Mouse (Mus musculus) cerebellum, adult 11 months (tissue): Measurements from ENCODE around the gene Qser1.
A peak's percentile ranks its signal among the peaks of the same experiment; 100 is the strongest.
"Not testable (repeated sequence)": the region's sequence is repeated elsewhere in the genome, so short reads cannot be mapped to it uniquely, and the experiment has no call there.

ENCODE experiments used
- DNase-seq: peaks from one replicate; pipeline ENCODE4 v3.0.0; 2022

Qser1 gene

DNA sequence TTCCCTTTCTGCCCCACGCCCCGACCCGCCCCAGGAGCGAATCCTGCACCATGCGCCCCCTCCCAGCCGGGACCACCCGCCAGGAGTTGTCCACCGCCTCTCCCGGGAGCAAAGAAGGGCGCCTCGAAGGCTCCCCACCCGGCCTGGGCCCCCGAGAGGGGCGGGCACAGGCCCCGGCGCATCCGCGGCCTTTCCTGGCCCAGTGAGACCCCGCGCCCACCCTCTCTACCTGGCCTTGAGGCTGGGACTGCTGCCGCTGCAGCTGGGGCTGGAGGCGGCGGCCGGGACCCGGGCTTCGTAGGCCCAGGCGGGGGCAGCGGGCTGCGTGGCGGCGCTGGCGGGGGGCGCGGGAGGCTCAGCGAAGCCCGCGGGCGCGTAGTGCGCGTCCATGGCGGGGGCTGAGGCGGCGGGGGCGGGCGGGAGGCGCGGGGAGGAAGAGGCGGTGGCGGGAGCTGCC is at the start of gene Qser1:
Gene Qser1 (minus strand): TSS at position 390 of the 457 bp plus-strand sequence.
- no peak for DNase-seq

DNA sequence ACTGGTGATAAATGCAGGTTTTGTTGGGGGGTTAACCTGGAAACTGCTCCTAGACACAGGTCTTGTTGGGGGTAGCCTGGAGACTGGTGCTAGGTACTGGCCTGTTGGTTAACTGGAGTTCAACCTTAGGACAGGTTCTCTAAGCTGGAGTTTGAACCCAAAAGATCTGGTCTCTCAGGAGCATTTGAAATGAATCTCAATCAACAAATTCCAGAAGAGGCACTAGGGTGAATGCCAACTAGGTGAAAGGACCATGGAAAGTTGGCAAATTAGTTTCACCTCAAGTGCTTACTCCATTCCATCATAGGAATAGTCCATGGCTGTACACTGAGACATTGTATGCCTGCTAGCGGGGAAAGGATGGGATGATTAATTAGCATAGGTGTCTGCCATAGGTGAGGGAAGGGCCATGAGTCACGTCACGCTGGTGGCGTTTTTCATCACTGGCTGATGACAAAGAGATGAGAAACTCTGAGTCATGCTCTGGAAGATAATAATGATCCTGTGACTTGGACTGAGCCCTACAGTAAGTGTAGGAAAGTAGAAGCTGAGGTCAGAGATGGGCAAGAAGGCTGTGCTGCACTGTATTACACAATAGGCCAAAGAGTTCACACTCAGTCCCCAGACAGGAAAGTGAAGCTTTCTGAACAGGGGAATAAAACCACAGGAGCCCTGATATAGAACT is 47.8 kb upstream of the Qser1 start:
- DNase-seq = no peak

DNA sequence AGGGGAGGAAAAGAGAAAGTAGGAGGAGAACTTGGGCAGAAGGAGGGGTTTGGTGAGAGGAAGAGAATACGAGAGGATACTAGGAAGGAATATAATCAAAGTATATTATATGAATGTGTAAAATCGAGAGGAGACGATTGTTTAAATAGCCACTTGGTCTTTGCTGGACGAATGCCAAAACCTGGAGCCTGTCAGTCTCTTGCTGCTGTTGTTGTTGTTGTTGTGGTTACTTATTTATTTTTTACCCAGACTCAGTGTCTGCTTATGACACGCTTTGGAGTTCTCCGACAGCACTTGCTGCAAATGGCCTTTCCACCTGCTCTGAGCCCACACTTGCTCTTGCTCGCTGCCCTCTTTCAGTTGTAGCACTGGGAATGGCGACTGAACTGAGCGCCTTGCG is 43.9 kb upstream of the Qser1 start:
- DNase-seq = no peak

DNA sequence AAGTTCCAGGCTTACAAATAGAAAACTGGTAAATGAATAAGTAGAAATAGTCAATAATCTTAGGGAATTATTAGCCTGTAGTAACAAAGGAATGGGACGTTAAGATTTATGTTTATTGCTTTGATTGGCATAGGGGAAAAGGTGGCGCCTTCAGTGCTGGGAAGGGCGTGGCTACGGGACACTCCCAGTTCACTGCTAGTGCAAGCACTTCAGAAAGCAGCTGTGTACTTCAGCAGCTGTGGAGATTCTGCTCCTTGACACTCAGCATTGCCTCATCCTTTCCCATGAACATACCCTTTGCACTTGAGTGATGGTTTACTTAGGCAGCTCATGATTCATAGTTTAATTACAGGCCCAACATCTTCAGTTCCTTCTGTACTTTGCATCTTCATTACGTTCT is 42.5 kb upstream of the Qser1 start:
- DNase-seq = no peak

DNA sequence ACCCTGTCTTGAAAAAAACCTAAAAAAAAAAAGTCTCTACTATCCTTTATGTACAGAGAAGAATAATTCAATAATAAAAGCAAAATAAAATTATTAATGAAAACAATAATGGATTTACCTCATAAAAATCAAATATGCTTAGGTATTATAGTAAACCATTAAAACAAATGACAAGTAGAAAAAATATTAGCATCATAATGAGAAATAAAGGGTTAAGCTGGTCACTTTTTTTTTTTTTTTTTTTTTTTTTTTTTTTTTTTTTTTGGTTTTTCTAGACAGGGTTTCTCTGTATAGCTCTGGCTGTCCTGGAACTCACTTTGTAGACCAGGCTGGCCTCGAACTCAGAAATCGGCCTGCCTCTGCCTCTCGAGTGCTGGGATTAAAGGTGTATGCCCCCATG is 41.5 kb upstream of the Qser1 start:
- not testable (repeated sequence) for DNase-seq

DNA sequence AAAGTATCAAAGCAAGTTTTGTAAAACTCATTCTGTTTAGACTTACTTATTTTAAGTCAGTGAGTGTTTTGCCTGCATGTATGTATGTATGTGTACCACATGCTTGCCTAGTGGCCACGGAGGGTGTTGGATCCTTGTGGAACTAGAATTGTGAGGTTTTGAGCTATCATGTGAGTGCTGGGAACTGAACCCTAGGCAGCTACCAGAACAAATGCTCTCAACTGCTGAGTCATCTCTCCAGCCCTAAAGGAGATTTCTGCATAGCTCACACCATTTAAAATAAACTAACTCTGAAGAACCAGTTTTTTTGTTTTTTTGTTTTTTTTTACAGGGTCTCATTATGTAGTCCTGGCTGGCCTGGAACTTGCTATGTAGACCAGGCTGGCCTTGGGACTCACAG is 39.7 kb upstream of the Qser1 start:
- DNase-seq = no peak

DNA sequence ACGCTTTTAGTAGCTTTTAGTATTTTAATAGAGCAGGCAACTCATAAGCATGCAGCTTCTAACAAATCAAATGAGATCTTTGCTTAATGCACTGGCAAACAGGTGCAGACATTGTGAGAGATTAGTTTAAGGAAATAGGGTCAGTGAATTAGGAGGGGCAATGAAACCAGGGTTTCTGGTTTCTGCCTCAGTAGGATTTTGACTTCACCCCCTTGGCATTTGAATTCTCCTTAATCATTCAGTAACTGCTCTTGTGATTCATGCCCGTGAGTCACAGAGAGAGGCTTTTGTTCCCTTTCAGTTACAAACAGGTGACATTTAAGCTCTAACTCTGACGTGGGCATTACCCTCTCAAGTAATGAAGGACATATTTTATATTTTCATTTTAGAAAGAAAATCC is 39.2 kb upstream of the Qser1 start:
- DNase-seq = no peak

DNA sequence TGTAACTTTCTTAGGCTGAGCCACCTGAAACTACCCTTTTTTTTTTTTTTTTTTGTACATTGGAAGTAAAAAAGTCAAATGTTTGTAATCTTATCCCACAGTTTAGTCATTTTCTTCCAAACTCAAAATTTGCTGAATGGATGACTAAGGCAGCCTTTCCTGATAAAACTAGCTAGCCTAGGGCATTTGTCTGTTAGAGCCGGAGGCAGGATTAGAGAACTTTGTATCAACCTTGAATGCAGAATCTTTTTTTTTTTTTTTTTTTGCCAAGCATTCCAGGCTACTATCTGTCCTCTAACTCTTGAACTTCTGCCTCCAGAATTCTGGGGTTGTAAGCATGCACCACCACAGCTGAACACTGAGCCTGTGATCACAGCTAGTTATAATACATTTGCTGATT is 38.3 kb upstream of the Qser1 start:
- no peak for DNase-seq

DNA sequence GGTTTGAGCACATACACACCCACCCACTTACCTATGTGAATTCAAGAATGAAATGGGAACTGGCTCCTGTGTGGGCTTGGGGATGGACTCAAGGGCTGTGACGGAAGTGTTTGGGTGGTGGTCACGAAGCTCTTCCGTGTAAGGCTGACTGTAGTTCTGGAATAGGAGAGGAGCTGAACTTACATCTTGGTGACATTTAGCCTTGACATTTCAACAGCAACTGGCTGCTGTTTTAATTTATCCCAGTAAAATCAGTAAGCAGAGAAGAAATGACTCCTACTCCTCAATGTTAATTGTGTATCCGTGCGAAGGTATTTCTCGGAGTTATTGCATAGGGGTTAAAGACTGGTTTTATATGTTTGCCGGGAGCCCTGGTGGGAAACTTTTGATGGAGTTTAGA is 36.0 kb upstream of the Qser1 start:
- no peak for DNase-seq

DNA sequence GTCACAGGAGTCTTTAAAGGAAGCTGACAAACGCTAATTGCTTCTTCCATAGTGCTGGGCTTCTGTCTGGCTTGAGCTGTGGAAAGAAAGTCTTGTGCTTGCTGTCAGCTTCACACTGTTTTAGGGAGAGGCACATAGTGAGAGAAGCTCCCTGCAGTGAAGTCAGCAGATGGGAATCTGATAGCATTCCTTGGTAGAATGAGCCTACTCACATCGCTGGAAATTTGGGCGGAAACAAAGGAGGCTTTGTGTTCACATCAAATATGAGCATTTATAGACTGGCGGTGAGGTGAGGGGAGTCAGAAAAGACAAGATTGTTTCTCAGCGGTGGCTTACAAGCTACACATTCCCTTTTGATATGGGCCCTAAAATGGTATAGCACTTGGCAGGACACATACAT is 35.1 kb upstream of the Qser1 start:
- no peak for DNase-seq

DNA sequence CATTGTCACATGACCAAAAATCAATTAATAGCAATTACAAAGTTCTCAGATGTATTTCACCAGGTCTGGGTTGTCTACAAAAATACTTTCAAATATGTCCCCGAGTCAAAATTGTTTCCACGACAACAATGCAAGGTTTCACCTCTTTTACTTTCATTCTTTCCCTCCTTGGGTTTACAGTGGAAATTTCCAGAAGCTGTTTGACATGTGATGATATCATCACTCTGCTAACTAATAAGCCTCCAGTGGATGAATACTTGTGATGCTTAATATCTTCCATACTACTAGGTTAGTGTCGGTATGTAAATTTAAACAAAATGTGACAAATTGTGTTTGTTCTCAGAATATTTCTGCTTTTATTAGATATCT is 33.4 kb upstream of the Qser1 start:
- DNase-seq = no peak

DNA sequence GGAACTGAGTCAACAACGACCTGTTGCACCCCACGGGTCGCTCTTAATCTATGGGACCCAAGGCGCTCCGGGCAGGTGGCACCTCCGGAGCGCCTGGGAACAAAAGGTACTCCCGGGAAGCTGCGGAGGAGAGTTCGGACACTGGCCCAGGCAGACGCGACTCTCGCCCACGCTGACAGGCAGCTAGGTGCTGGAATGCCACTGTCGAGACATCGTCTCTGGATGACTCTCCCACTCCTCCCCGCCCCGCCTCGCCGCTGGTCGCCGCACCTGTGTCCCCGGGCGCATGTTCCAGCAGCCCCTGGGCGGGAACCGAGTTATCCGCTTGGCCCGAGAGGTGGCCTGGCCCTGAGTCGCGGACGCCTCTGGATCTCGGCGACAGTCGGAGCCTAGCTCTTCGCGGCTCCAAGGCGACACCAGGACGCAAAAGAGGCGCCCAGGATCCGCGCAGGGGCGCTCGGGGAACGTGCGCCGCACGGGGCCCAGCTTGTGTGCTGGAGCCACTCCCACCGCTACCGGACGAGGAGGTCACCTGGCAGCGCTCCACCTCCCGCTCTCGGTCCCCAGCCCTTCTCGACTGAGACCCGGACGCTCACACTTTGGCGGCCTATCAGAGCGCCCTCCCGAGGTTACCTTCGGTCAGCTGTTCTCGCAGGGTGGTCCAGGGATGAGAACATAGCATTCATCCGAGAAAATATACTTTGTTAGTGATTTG is 32.9 kb upstream of the Qser1 start, which contains the start of gene Prrg4:
Gene Prrg4 (minus strand): TSS at position 601 of the 715 bp plus-strand sequence.
- peak; percentile 12 for DNase-seq

DNA sequence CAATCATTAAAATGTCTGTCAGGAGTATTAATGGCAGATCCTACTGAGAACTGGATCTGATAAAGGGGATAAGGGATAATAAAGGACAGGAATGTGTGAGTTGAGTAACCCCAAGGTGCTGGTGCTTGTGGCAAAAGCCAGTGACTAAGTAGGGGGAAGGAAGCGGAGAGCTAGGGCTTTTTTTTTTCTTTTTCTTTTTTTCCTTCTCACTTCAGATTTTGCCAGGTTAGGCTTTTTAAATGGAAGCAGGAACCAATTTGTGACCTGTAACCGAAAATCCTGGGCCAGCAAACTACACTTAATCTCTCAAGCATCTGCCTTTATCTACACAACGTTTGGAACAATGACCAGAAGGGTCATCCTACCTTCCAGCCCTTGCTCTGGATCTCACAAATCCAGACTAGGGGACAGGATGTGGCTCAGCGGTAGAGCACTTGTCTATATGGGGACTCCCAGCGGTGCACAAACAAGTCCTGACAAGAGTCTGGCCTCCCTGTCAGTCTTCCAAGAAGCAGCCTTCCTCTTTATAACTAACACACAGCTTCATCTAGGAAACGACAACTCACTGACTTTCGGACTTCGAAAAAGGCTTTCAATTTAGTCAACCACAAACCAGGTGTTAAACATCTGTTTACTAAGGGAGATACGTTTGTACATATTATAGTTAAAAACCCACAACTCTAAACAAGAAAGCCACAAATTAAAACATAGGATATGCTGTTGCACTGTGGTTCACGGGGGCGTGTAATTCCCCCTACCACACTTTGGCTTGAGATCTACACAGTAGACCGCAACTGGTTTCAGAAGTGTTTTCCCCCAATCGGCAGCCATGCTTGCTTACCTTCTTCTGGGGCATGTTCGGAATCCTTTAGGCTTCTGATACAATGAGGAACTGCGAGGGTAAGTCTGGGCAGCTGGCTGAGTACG is 31.9 kb upstream of the Qser1 start:
- DNase-seq = no peak

DNA sequence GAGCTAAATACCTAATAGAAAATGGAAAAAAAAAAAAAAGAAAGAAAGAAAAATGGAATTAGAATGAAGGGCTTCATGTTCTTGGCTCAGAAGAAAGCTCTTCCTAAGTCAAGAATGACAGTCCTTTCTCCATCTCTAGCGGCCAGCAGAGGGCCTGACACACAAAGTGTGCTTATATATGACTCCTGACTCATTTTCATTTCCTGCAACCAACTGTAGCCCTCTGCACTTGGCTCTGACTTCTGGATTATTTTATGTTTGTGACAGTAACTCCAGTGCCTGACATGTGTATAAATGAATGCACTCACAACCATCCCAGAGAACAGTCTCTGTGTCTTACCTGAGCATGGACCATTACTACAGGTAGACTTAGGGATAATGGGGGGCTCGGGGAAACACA is 31.1 kb upstream of the Qser1 start:
- DNase-seq = no peak

DNA sequence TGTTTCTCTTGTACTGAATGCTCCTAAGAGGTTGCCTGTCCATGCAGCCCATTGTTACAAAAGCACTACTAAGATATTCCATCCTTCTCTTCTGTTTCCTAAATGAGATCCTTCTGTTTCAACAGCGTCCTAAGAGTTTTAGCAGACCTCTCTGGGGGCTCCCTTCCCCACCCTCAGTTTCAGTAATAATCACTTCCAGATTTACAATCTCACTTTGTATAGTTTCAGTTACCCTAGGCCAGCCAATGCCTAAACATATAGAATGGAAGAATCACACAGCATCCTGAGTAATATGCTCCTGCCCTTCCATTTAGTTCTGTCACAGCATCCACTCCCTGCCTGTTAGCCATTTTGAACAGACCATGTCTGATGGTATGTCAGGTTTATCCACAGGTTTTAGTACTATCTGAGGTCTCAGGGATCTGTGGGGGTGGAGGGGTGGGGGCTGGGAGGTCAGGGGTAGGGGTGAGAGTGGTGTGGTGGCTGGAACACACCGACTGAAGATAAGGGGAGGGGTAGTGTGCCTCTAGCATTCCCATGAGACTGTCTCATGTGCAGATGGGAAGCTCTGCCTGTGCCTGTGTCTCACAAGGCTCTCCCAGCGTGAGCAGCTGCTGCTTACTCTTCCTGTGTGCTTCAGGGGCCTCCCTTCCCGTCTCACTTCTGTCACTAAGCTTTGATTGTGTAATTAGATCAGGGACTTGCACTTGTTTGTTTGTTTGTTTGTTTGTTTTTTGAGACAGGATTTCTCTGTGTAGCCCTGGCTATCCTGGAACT is 30.3 kb upstream of the Qser1 start:
- no peak for DNase-seq

DNA sequence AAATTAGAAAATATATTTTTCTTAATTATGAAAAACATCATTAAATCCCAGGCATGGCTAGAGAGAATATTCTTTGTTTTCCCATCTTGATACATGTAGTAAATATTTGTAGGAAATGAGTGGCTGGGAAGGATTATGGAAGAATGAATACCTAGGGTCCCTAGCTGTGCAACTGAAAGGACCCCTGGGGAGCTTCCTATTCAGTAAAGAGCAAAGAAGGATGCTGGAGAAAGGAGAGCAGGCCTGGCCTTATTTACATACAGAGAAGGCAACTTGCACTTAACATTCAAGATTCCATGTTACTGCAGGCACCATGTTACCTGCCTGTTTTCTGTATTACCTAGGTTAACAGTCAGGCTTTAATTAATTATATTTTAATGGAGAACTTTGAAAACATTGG is 26.0 kb upstream of the Qser1 start:
- DNase-seq = no peak

DNA sequence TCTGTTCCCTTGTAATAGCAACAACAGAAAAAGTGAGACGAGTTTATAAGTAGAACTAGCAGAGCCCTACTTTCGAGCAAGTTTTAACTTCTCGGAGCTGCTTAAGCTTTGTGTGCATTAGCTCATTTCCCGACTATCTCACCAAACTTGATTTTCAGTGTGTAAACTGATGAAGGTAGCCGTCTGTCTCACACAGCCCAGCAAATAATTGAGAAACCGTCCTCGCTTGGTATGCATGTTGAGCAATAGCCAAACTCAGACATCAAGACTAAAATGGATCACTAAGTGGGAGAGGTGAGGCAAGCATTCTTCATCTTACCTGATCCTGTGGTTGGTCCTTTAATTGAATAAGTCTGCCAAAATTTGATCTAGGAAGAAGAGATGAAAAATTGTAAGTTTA is 25.2 kb upstream of the Qser1 start:
- no peak for DNase-seq

DNA sequence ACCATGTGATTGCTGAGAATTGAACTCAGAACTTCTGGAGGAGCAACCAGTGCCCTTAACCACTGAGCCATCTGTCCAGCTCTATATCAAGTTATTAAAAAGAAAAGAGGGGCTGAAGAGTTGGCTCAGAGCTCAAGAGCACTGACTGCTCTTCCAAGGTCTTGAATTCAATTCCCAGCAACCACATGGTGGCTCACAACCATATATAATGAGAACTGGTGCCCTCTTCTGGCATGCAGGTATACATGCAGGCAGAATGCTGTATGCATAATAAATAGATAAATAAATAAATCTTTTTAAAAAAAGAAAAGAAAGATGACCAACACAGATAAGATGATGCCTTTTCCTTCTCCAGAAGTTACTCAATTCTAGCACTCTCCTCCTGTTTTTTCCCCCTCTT is 24.4 kb upstream of the Qser1 start:
- DNase-seq = no peak

DNA sequence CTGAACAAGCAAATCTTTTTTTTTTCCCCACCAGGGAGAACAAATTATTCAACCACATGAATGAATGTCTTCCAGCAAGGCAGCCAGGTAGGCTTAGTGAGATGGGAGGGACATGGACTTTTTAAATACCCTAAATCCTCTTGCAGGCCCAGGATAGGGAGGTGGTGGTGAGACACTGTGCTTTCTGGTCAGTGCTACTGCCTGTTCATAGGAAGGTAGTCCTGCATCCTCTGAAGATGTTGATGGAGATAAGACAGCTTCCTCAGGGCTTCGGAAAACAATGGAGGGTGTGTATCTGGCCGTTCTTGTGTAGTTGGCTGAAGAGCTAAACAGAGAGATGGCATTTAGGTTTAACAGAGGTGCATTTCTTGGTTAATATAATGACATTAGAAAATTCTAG is 15.9 kb upstream of the Qser1 start:
- DNase-seq = no peak

DNA sequence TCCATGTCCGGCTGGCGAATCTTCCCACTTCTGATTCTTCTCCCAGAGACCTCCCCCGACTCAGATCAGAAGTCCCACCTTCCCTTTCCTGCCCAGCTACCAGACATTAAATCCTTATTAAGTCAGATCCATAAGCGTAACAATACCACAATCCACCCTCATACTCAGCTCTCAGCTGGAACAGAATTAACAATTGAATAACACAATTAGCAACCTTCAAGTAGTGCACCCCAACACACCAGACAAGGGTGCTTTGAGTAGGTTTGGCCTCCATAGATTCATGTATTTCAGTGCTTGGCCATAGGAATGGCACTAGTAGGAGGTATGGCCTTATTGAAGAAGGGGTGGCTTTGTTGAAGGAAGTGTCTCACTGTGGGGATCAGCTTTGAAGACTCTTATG is 9.6 kb upstream of the Qser1 start:
- DNase-seq = no peak

DNA sequence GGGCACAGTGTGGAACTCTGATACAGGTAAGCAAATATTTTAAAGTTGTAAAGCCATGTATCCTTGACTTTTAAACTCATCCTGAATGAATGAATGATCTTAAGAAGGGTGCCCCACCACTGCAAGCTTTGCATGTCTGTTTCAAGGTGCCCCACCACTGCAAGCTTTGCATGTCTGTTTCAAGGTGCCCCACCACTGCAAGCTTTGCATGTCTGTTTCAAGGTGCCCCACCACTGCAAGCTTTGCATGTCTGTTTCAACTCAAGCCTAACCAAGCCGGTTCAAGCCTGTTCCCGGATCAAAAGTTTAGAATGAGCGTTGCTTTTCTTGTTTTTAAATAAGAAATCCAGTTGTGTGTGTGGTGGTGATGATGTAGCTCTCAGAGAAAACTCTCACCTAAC is 2.2 kb upstream of the Qser1 start:
- not testable (repeated sequence) for DNase-seq

DNA sequence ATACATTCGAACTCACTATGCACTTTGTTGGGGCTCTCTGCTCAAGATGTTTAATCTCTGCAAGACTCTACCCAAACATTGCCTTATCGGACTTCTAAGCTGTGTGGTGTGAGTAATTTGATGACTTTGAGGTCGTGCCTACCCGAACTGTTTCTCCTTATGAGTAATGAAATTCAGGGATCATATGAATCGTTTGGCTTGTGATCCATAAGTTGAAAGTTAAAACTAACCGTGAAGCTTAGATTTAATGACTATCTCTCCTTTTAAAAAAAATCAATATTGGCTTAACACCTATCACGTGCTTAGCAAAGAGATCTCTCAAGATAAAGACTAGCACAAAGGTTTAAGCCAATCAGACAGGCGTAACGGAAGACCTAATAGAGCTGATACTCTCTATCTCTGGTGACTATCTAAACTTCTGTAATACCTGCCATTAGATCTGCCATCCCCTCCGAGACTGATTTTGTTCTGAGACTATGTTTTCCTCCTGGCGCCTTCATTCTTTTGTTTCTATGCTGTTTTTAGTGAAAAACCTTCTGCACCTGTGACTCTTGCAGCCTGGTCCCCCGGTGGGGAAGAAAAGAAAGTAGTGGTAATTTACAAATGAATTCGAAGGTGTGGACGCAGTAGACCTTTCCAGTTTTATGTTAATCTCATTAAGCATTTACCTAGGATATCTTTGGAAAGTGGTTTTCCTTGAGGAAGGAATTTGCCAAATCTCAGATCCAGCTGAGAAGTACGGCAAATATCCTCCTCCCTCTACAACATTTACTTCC is 1.2 kb upstream of the Qser1 start:
- DNase-seq = no peak
